Mouse (Mus musculus): ENCODE results near the gene St3gal4. TPM values are rescaled to one million over a fixed set of nuclear protein-coding genes. Genes with fewer than 3 reads are reported as not detected.
A peak's percentile ranks its signal among the peaks of the same experiment; 100 is the strongest.

Gene St3gal4
- 13.1 and 15.1 TPM in 2 replicates for polyA plus RNA-seq (2015; fragmentation: Nextera tagmentation; extraction: Ambion mirVana)

- no peaks in the 10 kb centered on the region for H3K9me3 ChIP-seq
- no peaks in the 10 kb centered on the region for H3K27me3 ChIP-seq
- H3K36me3 ChIP-seq: 0 out of 2 replicates have a peak, but pooled peaks cover 3% of the 10 kb centered on the region
- H3K4me1 ChIP-seq (replicated peaks): peaks cover 19% of the 10 kb centered on the region
- ATAC-seq (ENCODE audit: low FRiP score, low read depth): no peak
- no peak within 1 kb of the TSS for H3K4me2 ChIP-seq
- no peak within 1 kb of the TSS for H3K4me3 ChIP-seq
- no peak within 1 kb of the TSS for H3K9ac ChIP-seq
- no peak within 1 kb of the TSS for H3K27ac ChIP-seq (replicated peaks)
- 75% methylated on average over 6 of the region's 6 CpGs for WGBS
Measured at GRCm38 (mm10) chr9:35119168-35119567, at the start of gene St3gal4. St3gal4 (minus strand) TSS chr9:35119268.

- H3K9ac ChIP-seq: no peak overlapping the region
- 21% methylated on average over 9 of the region's 9 CpGs for WGBS
- H3K27me3 ChIP-seq: no peaks in the 10 kb centered on the region
- H3K4me3 ChIP-seq: no peak overlapping the region
- peaks cover 12% of the 10 kb centered on the region for H3K36me3 ChIP-seq
- no peak overlapping the region for H3K27ac ChIP-seq (replicated peaks)
- H3K4me1 ChIP-seq (replicated peaks): 0 out of 2 replicates have a peak, but pooled peaks cover 3% of the 10 kb centered on the region
- 0 out of 2 replicates have a peak, but pooled peaks have one; percentile 52 for ATAC-seq (ENCODE audit: low FRiP score, low read depth)
- H3K4me2 ChIP-seq: no peak overlapping the region
- no peaks in the 10 kb centered on the region for H3K9me3 ChIP-seq
Measured at GRCm38 (mm10) chr9:35166798-35167635, 47.9 kb upstream of the St3gal4 start.

- H3K36me3 ChIP-seq: peaks cover 12% of the 10 kb centered on the region
- no peak overlapping the region for H3K4me2 ChIP-seq
- no peaks in the 10 kb centered on the region for H3K27me3 ChIP-seq
- H3K9ac ChIP-seq: no peak overlapping the region
- H3K27ac ChIP-seq (replicated peaks): no peak overlapping the region
- H3K4me3 ChIP-seq: no peak overlapping the region
- peak; percentile 62; the same call in 1 of the 2 replicates for ATAC-seq (ENCODE audit: low FRiP score, low read depth)
- WGBS: 23% methylated on average over 3 of the region's 3 CpGs
- H3K4me1 ChIP-seq (replicated peaks): 0 out of 2 replicates have a peak, but pooled peaks cover 3% of the 10 kb centered on the region
- H3K9me3 ChIP-seq: no peaks in the 10 kb centered on the region
Measured at GRCm38 (mm10) chr9:35166144-35166797, 47.2 kb upstream of the St3gal4 start.

GRCm38 (mm10) chr9:35164142-35164874, 45.2 kb upstream of the St3gal4 start:
- Histone ChIP-seq H3K4me2 (no peak overlapping the region), H3K27me3 (no peaks in the 10 kb centered on the region), H3K9me3 (no peaks in the 10 kb centered on the region), H3K27ac (replicated peaks) (no peak overlapping the region), H3K4me3 (no peak overlapping the region), H3K36me3 (no peaks in the 10 kb centered on the region; the same call in 1 of the 2 replicates), H3K9ac (no peak overlapping the region), H3K4me1 (replicated peaks) (0 out of 2 replicates have a peak, but pooled peaks cover 3% of the 10 kb centered on the region)
- 88% methylated on average over 5 of the region's 5 CpGs for WGBS
- ATAC-seq (ENCODE audit: low FRiP score, low read depth): no peak

- Histone ChIP-seq H3K9ac (no peak overlapping the region), H3K9me3 (no peaks in the 10 kb centered on the region), H3K4me3 (no peak overlapping the region), H3K27me3 (no peaks in the 10 kb centered on the region), H3K36me3 (no peaks in the 10 kb centered on the region; the same call in 1 of the 2 replicates), H3K4me1 (replicated peaks) (0 out of 2 replicates have a peak, but pooled peaks cover 3% of the 10 kb centered on the region), H3K27ac (replicated peaks) (no peak overlapping the region), H3K4me2 (no peak overlapping the region)
- ATAC-seq (ENCODE audit: low FRiP score, low read depth): 0 out of 2 replicates have a peak, but pooled peaks have one; percentile 39
- 78% methylated on average over 11 of the region's 11 CpGs for WGBS
Measured at GRCm38 (mm10) chr9:35163011-35163690, 44.1 kb upstream of the St3gal4 start.

- no peak overlapping the region for H3K4me2 ChIP-seq
- no peaks in the 10 kb centered on the region for H3K9me3 ChIP-seq
- H3K27me3 ChIP-seq: no peaks in the 10 kb centered on the region
- no peak overlapping the region for H3K27ac ChIP-seq (replicated peaks)
- no peak overlapping the region for H3K4me3 ChIP-seq
- no peak for ATAC-seq (ENCODE audit: low FRiP score, low read depth)
- no peak overlapping the region for H3K9ac ChIP-seq
- H3K36me3 ChIP-seq: no peaks in the 10 kb centered on the region; the same call in 1 of the 2 replicates
- WGBS: 84% methylated on average over 7 of the region's 7 CpGs
- 0 out of 2 replicates have a peak, but pooled peaks cover 3% of the 10 kb centered on the region for H3K4me1 ChIP-seq (replicated peaks)
Measured at GRCm38 (mm10) chr9:35161721-35162120, 42.7 kb upstream of the St3gal4 start.

- no peak overlapping the region for H3K4me3 ChIP-seq
- H3K4me2 ChIP-seq: no peak overlapping the region
- H3K27ac ChIP-seq (replicated peaks): no peak overlapping the region
- ATAC-seq (ENCODE audit: low FRiP score, low read depth): no peak
- H3K9me3 ChIP-seq: no peaks in the 10 kb centered on the region
- H3K9ac ChIP-seq: no peak overlapping the region
- no peaks in the 10 kb centered on the region for H3K27me3 ChIP-seq
- H3K36me3 ChIP-seq: no peaks in the 10 kb centered on the region; the same call in 1 of the 2 replicates
- WGBS: 78% methylated on average over 2 of the region's 2 CpGs
- 0 out of 2 replicates have a peak, but pooled peaks cover 3% of the 10 kb centered on the region for H3K4me1 ChIP-seq (replicated peaks)
Measured at GRCm38 (mm10) chr9:35160662-35161061, 41.6 kb upstream of the St3gal4 start.

- H3K27me3 ChIP-seq: no peaks in the 10 kb centered on the region
- no peak overlapping the region for H3K4me2 ChIP-seq
- H3K4me1 ChIP-seq (replicated peaks): 0 out of 2 replicates have a peak, but pooled peaks cover 3% of the 10 kb centered on the region
- ATAC-seq (ENCODE audit: low FRiP score, low read depth): no peak
- no peak overlapping the region for H3K27ac ChIP-seq (replicated peaks)
- no peaks in the 10 kb centered on the region; the same call in 1 of the 2 replicates for H3K36me3 ChIP-seq
- H3K9me3 ChIP-seq: no peaks in the 10 kb centered on the region
- no peak overlapping the region for H3K4me3 ChIP-seq
- H3K9ac ChIP-seq: no peak overlapping the region
- 90% methylated on average over 3 of the region's 3 CpGs for WGBS
Measured at GRCm38 (mm10) chr9:35158477-35158876, 39.4 kb upstream of the St3gal4 start.

GRCm38 (mm10) chr9:35156862-35157261, 37.8 kb upstream of the St3gal4 start:
- H3K4me3 ChIP-seq: no peak overlapping the region
- 88% methylated on average over 4 of the region's 4 CpGs for WGBS
- no peaks in the 10 kb centered on the region for H3K4me1 ChIP-seq (replicated peaks)
- H3K36me3 ChIP-seq: no peaks in the 10 kb centered on the region
- H3K27me3 ChIP-seq: no peaks in the 10 kb centered on the region
- H3K9ac ChIP-seq: no peak overlapping the region
- H3K9me3 ChIP-seq: no peaks in the 10 kb centered on the region
- H3K4me2 ChIP-seq: no peak overlapping the region
- H3K27ac ChIP-seq (replicated peaks): no peak overlapping the region
- ATAC-seq (ENCODE audit: low FRiP score, low read depth): no peak

- no peaks in the 10 kb centered on the region for H3K36me3 ChIP-seq
- no peak overlapping the region for H3K4me2 ChIP-seq
- no peak overlapping the region for H3K27ac ChIP-seq (replicated peaks)
- no peak overlapping the region for H3K9ac ChIP-seq
- H3K4me1 ChIP-seq (replicated peaks): no peaks in the 10 kb centered on the region
- H3K27me3 ChIP-seq: no peaks in the 10 kb centered on the region
- H3K9me3 ChIP-seq: no peaks in the 10 kb centered on the region
- ATAC-seq (ENCODE audit: low FRiP score, low read depth): no peak
- no peak overlapping the region for H3K4me3 ChIP-seq
- WGBS: 87% methylated on average over 5 of the region's 5 CpGs
Measured at GRCm38 (mm10) chr9:35156002-35156710, 37.1 kb upstream of the St3gal4 start.

- Histone ChIP-seq H3K4me3 (no peak overlapping the region), H3K4me1 (replicated peaks) (no peaks in the 10 kb centered on the region), H3K27me3 (no peaks in the 10 kb centered on the region), H3K27ac (replicated peaks) (no peak overlapping the region), H3K9me3 (no peaks in the 10 kb centered on the region), H3K9ac (no peak overlapping the region), H3K4me2 (no peak overlapping the region), H3K36me3 (no peaks in the 10 kb centered on the region)
- WGBS: 93% methylated on average over 1 of the region's 1 CpGs
- ATAC-seq (ENCODE audit: low FRiP score, low read depth): no peak
Measured at GRCm38 (mm10) chr9:35152923-35153322, 33.9 kb upstream of the St3gal4 start.
